Mouse (Mus musculus) C2C12 (cell line): Measurements from ENCODE around the gene Txk.

Source experiments
- CEBPB ChIP-seq: IDR thresholded peaks from one replicate; pipeline ENCODE4 v1.6.1; 2011; ENCODE audit warnings: low read depth, mild to moderate bottlenecking, control low read depth, moderate library complexity
- CTCF ChIP-seq: IDR thresholded peaks from one replicate; pipeline ENCODE4 v1.5.1; 2011; ENCODE audit not compliant: control insufficient read depth, insufficient read depth, insufficient read length
- FOSL1 ChIP-seq: IDR thresholded peaks from one replicate; pipeline ENCODE4 v1.8.0; 2011; ENCODE audit warnings: mild to moderate bottlenecking, low read length; ENCODE audit not compliant: poor library complexity, insufficient read depth, severe bottlenecking
- MAX ChIP-seq: IDR thresholded peaks from one replicate; pipeline ENCODE4 v1.6.1; 2011; ENCODE audit warnings: mild to moderate bottlenecking, control low read depth
- MYOD1 ChIP-seq: IDR thresholded peaks from one replicate; pipeline ENCODE4 v1.6.1; 2011; ENCODE audit warnings: low read depth; ENCODE audit not compliant: control insufficient read depth, insufficient read length
- MYOG ChIP-seq: IDR thresholded peaks from one replicate; pipeline ENCODE4 v1.6.1; 2011; ENCODE audit not compliant: control insufficient read depth, insufficient read length; ENCODE audit errors: extremely low read depth
- USF1 ChIP-seq: IDR thresholded peaks from one replicate; pipeline ENCODE4 v1.6.1; 2011; ENCODE audit warnings: low read depth, mild to moderate bottlenecking, control low read depth, moderate library complexity

DNA sequence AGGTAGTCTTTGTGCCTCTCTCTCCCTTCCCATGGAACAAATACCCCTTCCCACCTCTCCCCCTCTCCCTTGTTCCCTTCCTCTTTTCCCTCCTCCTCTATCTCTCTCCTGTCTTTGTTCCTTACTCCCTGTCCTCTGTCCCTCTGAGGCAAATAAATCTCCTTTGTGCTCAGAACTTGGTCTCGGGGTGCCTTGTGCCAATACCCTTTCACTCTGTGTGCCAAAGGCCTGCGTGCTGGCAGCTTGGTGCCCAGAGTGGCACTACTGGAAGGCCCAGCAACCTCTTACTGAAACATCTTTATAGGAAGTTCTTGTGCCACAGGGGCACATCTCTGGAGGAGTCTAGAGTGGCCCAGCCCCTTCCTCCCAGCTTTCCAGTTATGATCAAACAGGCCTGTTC lies 24.0 kb upstream of the Txk start:
- TF ChIP-seq MYOD1 (no peak), CTCF (no peak), MYOG (no peak), USF1 (no peak), CEBPB (no peak), FOSL1 (no peak), MAX (no peak)
